Mouse (Mus musculus) cerebellum, adult 2 months (tissue): ENCODE measurements around the gene Trmt61a.

ENCODE experiments used
- CTCF ChIP-seq: fragments of 200-500 bp; IDR thresholded peaks from 2 replicates; pipeline ENCODE4 v1.5.1; 2011; ENCODE audit warnings: low read depth, mild to moderate bottlenecking, control low read depth, low read length, moderate library complexity, borderline replicate concordance; ENCODE audit not compliant: insufficient read depth
- POLR2A ChIP-seq: fragments of 200-500 bp; IDR thresholded peaks from 2 replicates; pipeline ENCODE4 v1.6.1; 2011; ENCODE audit warnings: low read length, control low read depth, borderline replicate concordance; ENCODE audit not compliant: insufficient read depth

- no peak for TF ChIP-seq POLR2A
- no peak for TF ChIP-seq CTCF
These were observed 2.9 kb upstream of the Trmt61a start for GRCm38 (mm10) chr12:111674850-111675486.
